Mouse (Mus musculus) cerebellum, postnatal 36 days (tissue): ENCODE data around the gene Ints11.
A peak's percentile ranks its signal among the peaks of the same experiment; 100 is the strongest.

Experiments
- DNase-seq, 2 experiments: peaks; one replicate each; pipeline ENCODE4 v3.0.0; 2021 to 2022; ENCODE audit warnings: mixed read lengths in 2 of 2

Gene Ints11

GRCm38 (mm10) chr4:155892438-155893211, 23.3 kb downstream of the Ints11 start:
- DNase-seq, result peak in 1 of 2 experiments; percentile 43

GRCm38 (mm10) chr4:155893212-155893690, 23.9 kb downstream of the Ints11 start:
- no peak for DNase-seq

- peak in 1 of 2 experiments; percentile 49 for DNase-seq
These were observed 25.1 kb downstream of the Ints11 start for GRCm38 (mm10) chr4:155894311-155894881.

- DNase-seq, result peak; percentile 83 to 84
These were observed 25.9 kb downstream of the Ints11 start for GRCm38 (mm10) chr4:155895216-155895615.

GRCm38 (mm10) chr4:155895826-155896225, 26.5 kb downstream of the Ints11 start:
- DNase-seq, result no peak

- no peak for DNase-seq
These were observed 27.1 kb downstream of the Ints11 start for GRCm38 (mm10) chr4:155896461-155896860.

GRCm38 (mm10) chr4:155898318-155898717, 29.0 kb downstream of the Ints11 start:
- peak in 1 of 2 experiments; percentile 2 for DNase-seq

- peak in 1 of 2 experiments; percentile 4 for DNase-seq
These were observed 30.0 kb downstream of the Ints11 start for GRCm38 (mm10) chr4:155899355-155899754.

- DNase-seq, result peak in 1 of 2 experiments; percentile 38
These were observed 31.9 kb downstream of the Ints11 start for GRCm38 (mm10) chr4:155901205-155901604.

- peak; percentile 1 for DNase-seq
These were observed 33.9 kb downstream of the Ints11 start for GRCm38 (mm10) chr4:155903246-155903645.

GRCm38 (mm10) chr4:155904318-155905102, 35.2 kb downstream of the Ints11 start:
- DNase-seq, result peak; percentile 35 to 36

GRCm38 (mm10) chr4:155905634-155906033, 36.3 kb downstream of the Ints11 start:
- peak in 1 of 2 experiments; percentile 1 for DNase-seq

- no peak for DNase-seq
These were observed 36.8 kb downstream of the Ints11 start for GRCm38 (mm10) chr4:155906125-155906524.

GRCm38 (mm10) chr4:155907003-155907402, 37.7 kb downstream of the Ints11 start:
- no peak for DNase-seq

- peak in 1 of 2 experiments; percentile 3 for DNase-seq
These were observed 38.9 kb downstream of the Ints11 start for GRCm38 (mm10) chr4:155908281-155908680.

- DNase-seq, result peak in 1 of 2 experiments; percentile 4
These were observed 39.4 kb downstream of the Ints11 start for GRCm38 (mm10) chr4:155908751-155909150.

GRCm38 (mm10) chr4:155932031-155932430, 62.7 kb downstream of the Ints11 start:
- no peak for DNase-seq
